Mouse (Mus musculus) natural killer cell, adult 2 months (primary cell): ENCODE measurements around the gene Fam192a.

ENCODE experiments used
- DNase-seq, 2 experiments: peaks; one replicate each; pipeline ENCODE4 v3.0.0; 2022; ENCODE audit warnings: low spot score in 2 of 2

The Fam192a gene

DNA sequence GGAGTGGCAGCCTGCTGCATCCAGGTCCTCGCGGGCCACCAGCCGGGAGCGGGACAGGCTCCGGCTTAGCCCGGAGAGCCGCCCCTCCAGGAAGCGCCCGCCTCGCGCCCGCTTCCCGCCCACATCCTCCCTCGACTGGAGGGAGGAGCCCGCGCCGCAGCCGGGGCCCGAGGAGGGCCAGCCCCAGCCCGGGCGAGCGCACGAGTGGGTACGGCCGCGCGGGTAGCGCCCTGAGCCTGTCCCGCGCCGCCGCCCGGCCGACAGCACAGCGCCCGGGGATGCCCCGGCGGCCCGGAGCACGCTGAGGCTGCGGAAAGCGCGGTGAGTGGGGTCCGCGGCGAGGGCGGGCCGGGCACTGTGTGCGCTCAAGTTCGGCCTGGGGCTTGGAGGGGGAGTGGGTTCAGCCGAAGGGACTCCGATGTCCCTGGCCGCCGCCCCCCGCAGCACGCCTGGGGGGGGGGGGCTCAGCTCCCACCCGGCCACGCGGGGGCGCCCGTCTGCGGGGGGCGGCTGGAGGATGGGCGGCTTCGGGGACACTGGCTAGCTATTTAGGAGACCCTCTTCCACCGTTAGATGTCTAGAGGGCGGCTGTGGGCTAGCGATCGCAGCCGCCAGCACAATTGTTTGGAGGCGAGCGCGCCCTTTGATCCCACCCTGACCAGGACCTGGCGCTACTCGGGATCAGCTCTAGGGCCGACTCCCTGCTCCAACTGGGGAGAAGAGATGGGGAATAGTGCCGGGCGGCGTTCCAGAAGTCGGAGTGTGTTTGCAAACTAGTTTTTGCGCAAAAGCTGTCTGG lies 68.7 kb downstream of the Fam192a start, which contains the start of gene Cpne2:
Cpne2 (plus strand) TSS at position 118 of the 799 bp plus-strand sequence.
- DNase-seq = peak; percentile 20

DNA sequence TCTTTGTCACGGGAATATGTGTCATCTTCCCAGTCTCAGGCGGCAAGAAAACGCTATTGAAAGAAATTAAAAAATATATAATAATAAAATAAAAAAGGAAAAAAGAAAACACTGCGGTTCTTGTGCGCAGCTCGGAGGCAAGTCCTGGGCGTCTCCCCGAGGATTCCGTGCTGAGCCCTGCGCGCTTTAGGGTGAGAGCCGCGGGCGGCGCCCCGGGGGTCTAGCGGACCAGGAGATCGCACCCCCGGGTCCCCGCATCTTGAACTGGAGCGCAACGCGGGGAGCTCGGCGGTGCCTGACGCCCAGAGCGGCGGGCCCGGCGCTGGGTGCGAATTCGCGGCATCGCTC lies 69.3 kb downstream of the Fam192a start:
- no peak for DNase-seq

DNA sequence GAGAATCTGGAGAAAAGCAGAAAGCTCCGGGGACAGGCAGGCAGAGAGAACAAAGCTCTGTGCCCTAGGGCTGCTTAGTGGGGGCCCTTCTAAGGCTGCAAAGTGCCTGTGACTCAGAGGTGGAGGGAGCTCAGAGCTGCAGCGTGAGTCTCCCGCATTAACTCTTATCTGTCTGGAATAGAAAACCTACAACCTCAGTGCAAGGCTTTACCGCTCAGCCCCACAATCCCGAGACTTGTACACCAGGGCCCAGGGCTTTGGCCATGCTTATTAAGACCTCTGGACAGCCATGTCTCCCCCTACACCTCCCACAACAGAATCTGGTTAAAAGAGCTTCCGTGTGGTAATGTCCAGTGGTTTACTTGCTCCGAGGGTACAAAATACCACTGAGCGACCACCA lies 69.8 kb downstream of the Fam192a start:
- no peak for DNase-seq

DNA sequence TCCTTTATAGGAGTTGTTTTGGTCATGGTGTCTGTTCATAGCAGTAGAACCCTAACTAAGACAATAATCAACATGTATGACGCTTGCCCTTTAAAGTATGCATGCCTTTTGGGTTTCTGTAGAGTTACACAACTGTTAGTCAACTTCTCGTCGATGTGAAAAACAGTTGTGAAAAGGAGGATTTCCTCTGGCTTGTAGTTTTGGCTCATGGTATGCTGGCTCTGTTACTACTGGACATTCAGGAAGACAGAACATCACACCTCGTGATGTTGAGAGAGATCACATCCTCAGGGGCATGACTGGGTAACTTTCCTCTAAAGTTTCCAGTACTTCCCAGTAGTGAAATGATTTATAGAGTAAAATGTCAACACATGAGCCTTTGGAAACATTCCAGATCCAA lies 71.2 kb downstream of the Fam192a start:
- DNase-seq = no peak

DNA sequence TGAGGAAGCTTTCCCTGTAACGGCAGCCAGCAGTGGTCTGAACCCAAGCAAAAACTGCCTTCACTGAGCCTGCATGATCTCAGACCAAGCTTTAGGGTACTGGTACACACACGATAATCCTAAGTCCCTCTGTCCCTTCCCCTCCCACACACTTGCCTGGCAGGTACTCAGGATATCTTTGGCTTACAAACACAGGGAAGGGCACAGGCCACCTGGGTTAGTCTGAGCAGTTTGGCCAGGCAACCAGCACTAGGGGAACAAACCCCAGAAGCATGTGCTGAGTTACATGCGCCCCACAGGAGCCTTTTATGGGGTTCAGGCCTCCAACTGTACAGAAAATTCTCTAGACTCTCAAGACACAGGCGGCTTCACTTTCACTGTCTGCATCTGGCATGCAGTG lies 71.9 kb downstream of the Fam192a start:
- no peak for DNase-seq

DNA sequence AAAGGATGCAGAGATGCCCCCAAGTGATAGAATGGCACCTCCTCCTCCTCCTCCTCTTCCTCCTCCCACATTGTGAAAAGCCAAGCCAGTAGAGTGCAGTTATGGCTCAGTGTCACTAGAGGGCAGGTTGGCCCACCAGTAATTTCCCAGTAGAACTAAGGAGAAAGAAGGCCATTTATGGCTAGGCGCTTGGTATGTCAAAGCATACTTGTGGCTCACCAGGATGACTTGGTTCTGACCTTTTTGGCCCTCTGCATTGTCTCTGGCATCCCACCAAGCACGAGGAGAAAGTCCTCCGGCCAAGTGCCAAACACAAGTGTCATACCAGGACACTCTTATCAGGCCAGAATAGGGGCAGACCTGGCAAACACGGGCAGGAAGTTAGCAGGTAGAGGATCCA lies 73.6 kb downstream of the Fam192a start:
- DNase-seq = peak; percentile 22 to 40

DNA sequence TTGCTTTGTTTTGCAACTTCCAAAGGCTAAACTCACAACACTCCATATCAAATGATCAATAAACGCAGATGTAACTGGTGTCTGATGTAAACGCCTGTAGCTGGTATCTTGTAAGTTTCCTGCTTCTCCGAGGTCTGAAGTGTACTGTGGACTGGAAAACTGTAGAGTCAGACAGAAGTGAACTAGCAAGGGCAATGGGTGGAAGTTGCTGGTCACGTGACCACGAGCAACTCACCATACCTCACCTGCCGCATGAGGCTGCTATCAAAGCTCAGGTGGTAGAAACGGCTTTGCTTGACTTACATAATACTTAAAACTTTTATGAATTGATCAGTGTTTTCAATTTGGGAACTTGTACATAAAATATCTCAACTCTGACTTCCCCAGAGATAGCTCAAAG lies 74.6 kb downstream of the Fam192a start:
- DNase-seq = no peak

DNA sequence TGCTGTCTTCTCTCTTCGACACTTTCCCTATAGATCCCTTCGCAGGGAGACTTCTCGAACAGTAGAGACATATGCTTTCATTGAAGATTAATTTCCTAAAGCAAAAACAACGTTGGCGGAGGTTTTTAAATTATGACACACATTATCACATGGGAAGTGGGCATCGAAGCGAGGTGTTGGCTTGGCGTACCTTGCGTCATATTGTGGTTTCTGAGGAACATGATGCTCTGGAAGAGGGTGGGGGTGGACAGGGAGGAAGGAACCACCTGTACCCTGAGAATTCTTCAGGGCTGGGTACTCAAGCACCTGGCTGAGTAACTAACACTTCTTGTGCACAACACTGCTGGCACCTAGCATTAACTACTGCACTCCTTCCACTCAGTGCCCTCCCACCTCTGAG lies 77.2 kb downstream of the Fam192a start:
- DNase-seq = no peak
